Mouse (Mus musculus): ENCODE measurements at regions not wholly inside any gene's neighbourhood (a gene's known extent, or its start where the extent isn't known, plus 50 kb on each side); places are given as distances from the start of the nearest gene placed in this dataset.
A peak's percentile ranks its signal among the peaks of the same experiment; 100 is the strongest.

- no peak for DNase-seq
Observed at GRCm38 (mm10) chr17:83963561-83963960, 115.8 kb upstream of the Haao start.

- no peak for DNase-seq
Observed at GRCm38 (mm10) chr17:83962841-83963240, 115.1 kb upstream of the Haao start.

- no peak for DNase-seq
Observed at GRCm38 (mm10) chr17:83962126-83962525, 114.4 kb upstream of the Haao start.

- no peak for DNase-seq
Observed at GRCm38 (mm10) chr17:83960821-83961220, 113.1 kb upstream of the Haao start.

GRCm38 (mm10) chr17:83960158-83960557, 112.4 kb upstream of the Haao start:
- no peak for DNase-seq

- DNase-seq, result no peak
Observed at GRCm38 (mm10) chr17:83959159-83959848, 111.5 kb upstream of the Haao start.

GRCm38 (mm10) chr17:83958706-83959105, 110.9 kb upstream of the Haao start:
- DNase-seq, result no peak

GRCm38 (mm10) chr17:83957661-83958540, 110.1 kb upstream of the Haao start:
- DNase-seq, result no peak

- DNase-seq, result no peak
Observed at GRCm38 (mm10) chr17:83956821-83957565, 109.2 kb upstream of the Haao start.

- no peak for DNase-seq
Observed at GRCm38 (mm10) chr17:83955978-83956377, 108.2 kb upstream of the Haao start.

- DNase-seq, result no peak
Observed at GRCm38 (mm10) chr17:83955058-83955697, 107.4 kb upstream of the Haao start.

- DNase-seq, result peak; percentile 43 to 51
Observed at GRCm38 (mm10) chr17:83954291-83955057, 106.7 kb upstream of the Haao start.

GRCm38 (mm10) chr17:83953656-83954055, 105.9 kb upstream of the Haao start:
- DNase-seq, result no peak

GRCm38 (mm10) chr17:83946718-83947117, 99.0 kb upstream of the Haao start:
- DNase-seq, result no peak

- DNase-seq, result no peak
Observed at GRCm38 (mm10) chr17:83939344-83939743, 91.6 kb upstream of the Haao start.

- peak in 1 of 2 experiments; percentile 67 for DNase-seq
Observed at GRCm38 (mm10) chr17:83938671-83939244, 91.0 kb upstream of the Haao start.

GRCm38 (mm10) chr17:83937576-83937975, 89.8 kb upstream of the Haao start:
- no peak for DNase-seq

GRCm38 (mm10) chr17:83936677-83937076, 88.9 kb upstream of the Haao start:
- no peak for DNase-seq

- DNase-seq, result no peak
Observed at GRCm38 (mm10) chr17:83935969-83936368, 88.2 kb upstream of the Haao start.

- DNase-seq, result no peak
Observed at GRCm38 (mm10) chr17:83935232-83935631, 87.5 kb upstream of the Haao start.

- no peak for DNase-seq
Observed at GRCm38 (mm10) chr17:83933743-83934142, 86.0 kb upstream of the Haao start.
